Mouse (Mus musculus): Measurements from ENCODE around the gene Rmnd1. TPM values are rescaled to one million over a fixed set of nuclear protein-coding genes. Genes with fewer than 3 reads are reported as not detected.

Gene Rmnd1
- polyA plus RNA-seq, 1 experiment from 2014 or later: 52.3 TPM

DNA sequence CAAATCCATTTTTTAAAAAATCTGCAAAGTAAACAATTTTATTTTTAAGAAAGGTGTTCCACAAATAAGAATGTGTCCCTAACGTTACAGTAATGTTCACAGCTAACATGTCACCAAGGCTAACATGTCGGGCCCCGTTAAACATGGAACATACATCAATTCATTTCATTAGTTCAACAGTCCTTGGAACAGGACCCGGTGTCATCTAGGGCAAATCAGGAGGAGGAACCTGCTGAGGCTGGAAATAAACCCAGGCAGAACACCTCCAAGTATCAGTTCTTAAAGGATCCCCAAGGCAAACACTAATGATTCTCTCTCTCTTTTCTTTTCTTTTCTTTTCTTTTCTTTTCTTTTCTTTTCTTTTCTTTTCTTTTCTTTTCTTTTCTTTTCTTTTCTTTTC is 57.5 kb downstream of the Rmnd1 start:
- Histone ChIP-seq H3K27ac (no peak overlapping the region), H3K9me3 (no peaks in the 10 kb centered on the region), H3K4me3 (no peak overlapping the region), H3K4me1 (0 out of 2 replicates have a peak, but pooled peaks cover 4% of the 10 kb centered on the region), H3K4me2 (replicated peaks) (no peak overlapping the region), H3K36me3 (peaks cover 27% of the 10 kb centered on the region), H3K27me3 (no peaks in the 10 kb centered on the region), H3K9ac (no peak overlapping the region)
- WGBS: 88% methylated on average over 4 of the region's 4 CpGs
- ATAC-seq (ENCODE audit: low FRiP score, low read depth): no peak

DNA sequence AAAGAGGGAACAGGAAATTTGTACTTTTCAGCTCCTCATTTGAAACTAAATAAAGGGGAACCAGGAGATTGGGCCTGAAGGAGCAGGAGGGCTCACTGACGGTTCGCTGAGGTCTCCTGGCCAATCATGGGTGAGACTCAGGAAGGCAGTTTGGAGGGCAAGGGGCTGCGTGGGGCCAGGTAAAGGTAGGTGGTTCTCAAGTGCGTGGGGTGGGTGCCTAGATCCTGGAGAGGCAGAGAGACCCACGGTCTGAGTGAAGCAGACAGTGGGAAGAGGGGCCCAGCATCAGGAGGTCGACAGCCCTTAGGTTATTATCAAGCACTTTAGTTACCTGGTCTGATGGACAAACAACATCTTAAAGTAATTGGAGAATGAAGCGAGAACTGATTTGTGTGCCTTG is 57.9 kb downstream of the Rmnd1 start:
- Histone ChIP-seq H3K4me3 (no peak overlapping the region), H3K36me3 (peaks cover 31% of the 10 kb centered on the region), H3K4me1 (0 out of 2 replicates have a peak, but pooled peaks cover 4% of the 10 kb centered on the region), H3K27me3 (no peaks in the 10 kb centered on the region), H3K4me2 (replicated peaks) (no peak overlapping the region), H3K9ac (no peak overlapping the region), H3K9me3 (no peaks in the 10 kb centered on the region), H3K27ac (no peak overlapping the region)
- no peak for ATAC-seq (ENCODE audit: low FRiP score, low read depth)
- 90% methylated on average over 7 of the region's 7 CpGs for WGBS

DNA sequence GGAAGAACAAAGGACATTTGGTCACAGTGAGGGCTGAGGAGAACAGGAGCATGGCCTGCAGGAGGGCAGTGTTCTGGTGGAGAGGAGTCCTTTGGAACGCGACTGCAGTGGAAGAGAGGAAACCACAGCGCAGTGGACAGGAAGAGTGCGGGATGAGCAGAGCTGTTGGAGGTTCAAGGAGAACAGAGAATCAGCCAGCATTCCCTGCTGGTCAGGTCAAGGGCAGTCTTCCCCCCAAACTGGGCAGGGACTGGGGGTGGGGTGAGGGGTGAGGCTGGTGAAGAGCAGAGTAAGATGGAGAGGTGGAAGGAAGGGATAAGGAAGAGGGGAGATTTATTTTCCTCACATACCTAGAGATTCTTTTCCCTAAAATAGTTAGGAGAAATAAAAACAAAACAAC is 58.6 kb downstream of the Rmnd1 start:
- no peak for ATAC-seq (ENCODE audit: low FRiP score, low read depth)

GRCm38 (mm10) chr10:4372011-4372410 is 60.2 kb downstream of the Rmnd1 start:
- Histone ChIP-seq H3K9me3 (no peaks in the 10 kb centered on the region), H3K4me3 (no peak overlapping the region), H3K4me1 (0 out of 2 replicates have a peak, but pooled peaks cover 4% of the 10 kb centered on the region), H3K27ac (no peak overlapping the region), H3K27me3 (no peaks in the 10 kb centered on the region), H3K4me2 (replicated peaks) (no peak overlapping the region), H3K36me3 (peaks cover 50% of the 10 kb centered on the region), H3K9ac (no peak overlapping the region)
- no peak for ATAC-seq (ENCODE audit: low FRiP score, low read depth)
- 55% methylated on average over 5 of the region's 5 CpGs for WGBS

More for the DNA sequence above, 58.6 kb downstream of the Rmnd1 start:
- Histone ChIP-seq H3K27ac (no peak overlapping the region), H3K36me3 (peaks cover 38% of the 10 kb centered on the region), H3K4me1 (0 out of 2 replicates have a peak, but pooled peaks cover 4% of the 10 kb centered on the region), H3K9me3 (no peaks in the 10 kb centered on the region), H3K4me2 (replicated peaks) (no peak overlapping the region), H3K4me3 (no peak overlapping the region), H3K27me3 (no peaks in the 10 kb centered on the region), H3K9ac (no peak overlapping the region)
- 96% methylated on average over 4 of the region's 4 CpGs for WGBS

- Histone ChIP-seq H3K4me2 (replicated peaks) (no peak overlapping the region), H3K9ac (no peak overlapping the region), H3K9me3 (no peaks in the 10 kb centered on the region), H3K27ac (no peak overlapping the region), H3K4me3 (no peak overlapping the region), H3K27me3 (no peaks in the 10 kb centered on the region), H3K36me3 (peaks cover 62% of the 10 kb centered on the region), H3K4me1 (no peaks in the 10 kb centered on the region)
- no peak for ATAC-seq (ENCODE audit: low FRiP score, low read depth)
- 89% methylated on average over 11 of the region's 11 CpGs for WGBS
Observed at GRCm38 (mm10) chr10:4370105-4370504, 62.1 kb downstream of the Rmnd1 start.

DNA sequence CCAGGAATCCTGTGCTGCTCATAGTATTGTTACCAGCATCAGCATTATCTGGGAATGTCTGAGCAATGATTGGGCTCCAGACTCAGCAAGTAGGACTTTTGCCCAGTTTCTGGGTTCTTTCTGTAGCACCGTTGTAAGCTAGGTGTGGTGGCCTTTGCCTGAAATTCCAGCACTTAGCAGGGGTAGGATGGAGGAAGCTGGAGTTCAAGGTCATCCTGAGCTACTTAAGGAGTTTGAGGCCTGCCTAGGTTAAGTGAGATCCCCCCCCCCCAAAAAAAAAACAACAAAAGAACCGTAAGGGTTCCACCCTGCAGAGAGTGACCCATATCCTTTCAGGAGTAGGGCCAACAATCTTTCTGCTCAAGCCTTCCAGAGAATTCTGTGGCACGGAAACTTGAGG is 67.6 kb downstream of the Rmnd1 start:
- H3K9me3 ChIP-seq: peaks cover 11% of the 10 kb centered on the region
- WGBS: 84% methylated on average over 3 of the region's 3 CpGs
- no peak overlapping the region for H3K9ac ChIP-seq
- H3K4me2 ChIP-seq (replicated peaks): no peak overlapping the region
- no peak overlapping the region for H3K27ac ChIP-seq
- no peaks in the 10 kb centered on the region for H3K27me3 ChIP-seq
- no peaks in the 10 kb centered on the region for H3K4me1 ChIP-seq
- no peak for ATAC-seq (ENCODE audit: low FRiP score, low read depth)
- H3K36me3 ChIP-seq: peaks cover 34% of the 10 kb centered on the region
- no peak overlapping the region for H3K4me3 ChIP-seq

DNA sequence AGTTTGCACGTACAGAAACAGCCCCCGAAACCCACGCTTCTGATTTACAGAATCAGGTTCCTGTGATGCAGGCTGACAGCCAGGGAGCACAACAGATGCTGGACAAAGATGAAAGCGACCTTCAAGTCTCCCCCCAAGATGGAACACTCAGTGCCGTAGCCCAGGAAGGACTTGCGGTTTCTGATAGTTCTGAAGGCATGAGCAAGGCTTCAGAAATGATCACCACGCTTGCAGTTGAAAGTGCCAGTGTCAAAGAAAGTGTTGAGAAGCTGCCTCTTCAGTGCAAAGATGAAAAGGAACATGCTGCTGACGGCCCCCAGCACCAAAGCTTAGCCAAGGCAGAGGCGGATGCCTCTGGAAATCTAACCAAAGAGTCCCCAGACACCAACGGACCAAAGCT is 74.8 kb downstream of the Rmnd1 start:
- no peaks in the 10 kb centered on the region for H3K4me1 ChIP-seq
- WGBS: 88% methylated on average over 10 of the region's 10 CpGs
- no peak overlapping the region for H3K4me3 ChIP-seq
- peaks cover 33% of the 10 kb centered on the region for H3K36me3 ChIP-seq
- H3K27ac ChIP-seq: no peak overlapping the region
- H3K9me3 ChIP-seq: no peaks in the 10 kb centered on the region
- ATAC-seq (ENCODE audit: low FRiP score, low read depth): no peak
- no peak overlapping the region for H3K4me2 ChIP-seq (replicated peaks)
- H3K9ac ChIP-seq: no peak overlapping the region
- H3K27me3 ChIP-seq: no peaks in the 10 kb centered on the region

GRCm38 (mm10) chr10:4356640-4357039 is 75.5 kb downstream of the Rmnd1 start:
- Histone ChIP-seq H3K4me3 (no peak overlapping the region), H3K27ac (no peak overlapping the region), H3K27me3 (no peaks in the 10 kb centered on the region), H3K9me3 (no peaks in the 10 kb centered on the region), H3K4me1 (no peaks in the 10 kb centered on the region), H3K9ac (no peak overlapping the region), H3K36me3 (peaks cover 33% of the 10 kb centered on the region), H3K4me2 (replicated peaks) (no peak overlapping the region)
- WGBS: 56% methylated on average over 5 of the region's 5 CpGs
- ATAC-seq (ENCODE audit: low FRiP score, low read depth): no peak

DNA sequence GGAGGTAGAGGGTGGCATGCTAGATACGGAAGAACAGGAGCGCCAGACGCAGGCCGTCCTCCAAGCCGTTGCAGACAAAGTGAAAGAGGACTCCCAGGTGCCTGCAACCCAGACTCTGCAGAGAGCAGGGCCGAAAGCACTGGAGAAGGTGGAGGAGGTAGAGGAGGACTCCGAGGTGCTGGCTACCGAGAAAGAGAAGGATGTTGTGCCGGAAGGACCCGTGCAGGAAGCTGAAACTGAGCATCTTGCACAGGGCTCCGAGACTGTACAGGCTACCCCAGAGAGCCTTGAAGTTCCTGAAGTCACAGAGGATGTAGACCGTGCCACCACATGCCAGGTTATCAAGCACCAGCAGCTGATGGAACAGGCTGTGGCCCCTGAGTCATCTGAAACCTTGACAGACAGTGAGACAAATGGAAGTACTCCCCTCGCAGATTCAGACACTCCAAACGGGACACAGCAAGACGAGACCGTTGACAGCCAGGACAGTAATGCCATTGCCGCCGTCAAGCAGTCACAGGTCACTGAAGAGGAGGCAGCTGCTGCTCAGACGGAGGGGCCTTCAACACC is 76.2 kb downstream of the Rmnd1 start:
- Histone ChIP-seq H3K27me3 (no peaks in the 10 kb centered on the region), H3K4me2 (replicated peaks) (no peak overlapping the region), H3K36me3 (peaks cover 33% of the 10 kb centered on the region), H3K27ac (no peak overlapping the region), H3K4me1 (no peaks in the 10 kb centered on the region), H3K9me3 (no peaks in the 10 kb centered on the region), H3K4me3 (no peak overlapping the region), H3K9ac (no peak overlapping the region)
- 87% methylated on average over 19 of the region's 19 CpGs for WGBS
- no peak for ATAC-seq (ENCODE audit: low FRiP score, low read depth)

GRCm38 (mm10) chr10:4354371-4355260 is 77.6 kb downstream of the Rmnd1 start:
- no peak overlapping the region for H3K4me2 ChIP-seq (replicated peaks)
- no peak for ATAC-seq (ENCODE audit: low FRiP score, low read depth)
- H3K27me3 ChIP-seq: no peaks in the 10 kb centered on the region
- no peak overlapping the region for H3K9ac ChIP-seq
- no peaks in the 10 kb centered on the region for H3K4me1 ChIP-seq
- WGBS: 90% methylated on average over 38 of the region's 38 CpGs
- H3K9me3 ChIP-seq: no peaks in the 10 kb centered on the region
- H3K27ac ChIP-seq: no peak overlapping the region
- no peak overlapping the region for H3K4me3 ChIP-seq
- peaks cover 33% of the 10 kb centered on the region for H3K36me3 ChIP-seq

Measured in limb, embryonic 13.5 days (tissue).